Mouse (Mus musculus) neutrophil, adult 5-6 weeks (primary cell): ENCODE results near the gene Dnah10. TPM values are rescaled to one million over a fixed set of nuclear protein-coding genes. Genes with fewer than 3 reads are reported as not detected.
"Not testable (repeated sequence)": the region's sequence is repeated elsewhere in the genome, so short reads cannot be mapped to it uniquely, and the experiment has no call there.

ENCODE experiments used
- ATAC-seq: fragments of 151-379, 151-347 bp; 2 replicates; pipeline ENCODE4 v1.8.0; 2017; ENCODE audit warnings: mild to moderate bottlenecking, moderate TSS enrichment; ENCODE audit not compliant: insufficient number of reproducible peaks, poor library complexity, low FRiP score, severe bottlenecking; ENCODE audit errors: extremely low read depth
- total RNA-seq: library from RNA; stranded (forward); fragments of 200-1000 nt; gene quantifications from 2 replicates; pipeline ENCODE4 v1.2.3, GENCODE M21; 2017

Gene Dnah10
- not detected in 2 replicates for total RNA-seq

GRCm38 (mm10) chr5:124724997-124725396, at the start of gene Dnah10:
TSS of gene Dnah10 (plus strand) at chr5:124725085.
- no peak for ATAC-seq

- no peak for ATAC-seq
These were observed 11.1 kb upstream of the Dnah10 start for GRCm38 (mm10) chr5:124713741-124714140.

GRCm38 (mm10) chr5:124715135-124715534, 9.8 kb upstream of the Dnah10 start:
- no peak for ATAC-seq

- no peak for ATAC-seq
These were observed 6.9 kb upstream of the Dnah10 start for GRCm38 (mm10) chr5:124717969-124718368.

GRCm38 (mm10) chr5:124718396-124718795, 6.5 kb upstream of the Dnah10 start:
- no peak for ATAC-seq

GRCm38 (mm10) chr5:124723125-124723524, 1.8 kb upstream of the Dnah10 start:
- ATAC-seq = no peak

- no peak for ATAC-seq
These were observed 4.8 kb downstream of the Dnah10 start for GRCm38 (mm10) chr5:124729662-124730206.

- no peak for ATAC-seq
These were observed 9.1 kb downstream of the Dnah10 start for GRCm38 (mm10) chr5:124733961-124734360.

- ATAC-seq = no peak
These were observed 17.2 kb downstream of the Dnah10 start for GRCm38 (mm10) chr5:124741898-124742599.

GRCm38 (mm10) chr5:124743841-124744240, 19.0 kb downstream of the Dnah10 start:
- ATAC-seq = no peak

GRCm38 (mm10) chr5:124746220-124746619, 21.3 kb downstream of the Dnah10 start:
- no peak for ATAC-seq

GRCm38 (mm10) chr5:124748296-124748695, 23.4 kb downstream of the Dnah10 start:
- no peak for ATAC-seq

- no peak for ATAC-seq
These were observed 26.8 kb downstream of the Dnah10 start for GRCm38 (mm10) chr5:124751656-124752055.

GRCm38 (mm10) chr5:124761011-124761410, 36.1 kb downstream of the Dnah10 start:
- ATAC-seq = no peak

GRCm38 (mm10) chr5:124761787-124762186, 36.9 kb downstream of the Dnah10 start:
- no peak for ATAC-seq

GRCm38 (mm10) chr5:124774552-124774951, 49.7 kb downstream of the Dnah10 start:
- no peak for ATAC-seq

- not testable (repeated sequence) for ATAC-seq
These were observed 51.4 kb downstream of the Dnah10 start for GRCm38 (mm10) chr5:124776289-124776688.

GRCm38 (mm10) chr5:124777178-124777709, 52.4 kb downstream of the Dnah10 start:
- no peak for ATAC-seq

GRCm38 (mm10) chr5:124779926-124780325, 55.0 kb downstream of the Dnah10 start:
- ATAC-seq = no peak

- no peak for ATAC-seq
These were observed 56.8 kb downstream of the Dnah10 start for GRCm38 (mm10) chr5:124781696-124782095.
